Mouse (Mus musculus): ENCODE results near the gene AC140267.1. TPM values are rescaled to one million over a fixed set of nuclear protein-coding genes. Genes with fewer than 3 reads are reported as not detected.

The AC140267.1 gene
- polyA plus RNA-seq, 1 experiment: not detected

GRCm38 (mm10) chr15:80280646-80281045 lies 45.0 kb downstream of the AC140267.1 start:
- Histone ChIP-seq H3K27ac (ENCODE audit: control insufficient read depth, insufficient read depth, low read depth, low read length) (no peak overlapping the region), H3K4me3 (ENCODE audit: control insufficient read depth, low read depth, low read length) (no peak overlapping the region), H3K4me1 (ENCODE audit: control insufficient read depth, insufficient read depth, low read length) (no peaks in the 10 kb centered on the region), H3K27me3 (ENCODE audit: control insufficient read depth, insufficient read depth, low read length) (no peaks in the 10 kb centered on the region), H3K36me3 (ENCODE audit: control insufficient read depth, insufficient read depth, low read length) (no peaks in the 10 kb centered on the region)
- peak; percentile 83; the same call in 1 of the 2 replicates for TF ChIP-seq CTCF (IDR thresholded peaks at IDR 0.05; ENCODE audit: control insufficient read depth, insufficient read depth, insufficient replicate concordance, low read depth, low read length)
- no peak for TF ChIP-seq POLR2A (IDR thresholded peaks at IDR 0.05; ENCODE audit: control insufficient read depth, low read depth, low read length)

Other genes with a start within 250 kb of the AC140267.1 start
- 1.6 and 1.9 TPM in 2 replicates for gene Pdgfb, start 220.9 kb upstream of the AC140267.1 start, polyA plus RNA-seq (2012; rRNA removed)
- 7.9 and 8.5 TPM in 2 replicates for gene Syngr1, start 144.5 kb upstream of the AC140267.1 start, polyA plus RNA-seq (2012; rRNA removed)
- gene Rpl3, start 144.0 kb upstream of the AC140267.1 start, polyA plus RNA-seq (2012; rRNA removed): 122 and 154 TPM in 2 replicates
- 4.0 and 4.7 TPM in 2 replicates for gene Tab1, start 102.7 kb upstream of the AC140267.1 start, polyA plus RNA-seq (2012; rRNA removed)
- gene Mgat3, start 62.1 kb upstream of the AC140267.1 start, polyA plus RNA-seq (2012; rRNA removed): 0.38 and 0.95 TPM in 2 replicates
- 38.4 and 43.6 TPM in 2 replicates for gene Mief1, start 1.8 kb upstream of the AC140267.1 start, polyA plus RNA-seq (2012; rRNA removed)
- 46.0 and 46.7 TPM in 2 replicates for gene Atf4, start 19.3 kb downstream of the AC140267.1 start, polyA plus RNA-seq (2012; rRNA removed)
- gene Rps19bp1, start 28.5 kb downstream of the AC140267.1 start, polyA plus RNA-seq (2012; rRNA removed): 13.6 and 14.5 TPM in 2 replicates
- 1.1 and 1.2 TPM in 2 replicates for gene Cacna1i, start 51.4 kb downstream of the AC140267.1 start, polyA plus RNA-seq (2012; rRNA removed)

Measured in testis, adult 2 months (tissue).